Mouse (Mus musculus) midbrain, embryonic 15.5 days (tissue): ENCODE measurements at regions not wholly inside any gene's neighbourhood (a gene's known extent, or its start where the extent isn't known, plus 50 kb on each side); places are given as distances from the start of the nearest gene placed in this dataset.
A peak's percentile ranks its signal among the peaks of the same experiment; 100 is the strongest.

ENCODE experiments used
- ATAC-seq: fragments of 200-750 bp; cut with Nextera tagmentation; replicated peaks from 2 replicates; pipeline ENCODE4 v1.8.0; 2017; ENCODE audit warnings: moderate TSS enrichment
- H3K27ac ChIP-seq: fragments of 300-500 bp; sonication (generic); 2 replicates; pipeline ENCODE4 v1.5.1; 2015; ENCODE audit warnings: mild to moderate bottlenecking, inconsistent platforms
- H3K27me3 ChIP-seq: fragments of 300-500 bp; sonication (generic); replicated peaks from 2 replicates; pipeline ENCODE4 v1.6.1; 2015; ENCODE audit warnings: inconsistent platforms
- H3K36me3 ChIP-seq: fragments of 300-500 bp; sonication (generic); replicated peaks from 2 replicates; pipeline ENCODE4 v1.6.1; 2015; ENCODE audit warnings: inconsistent platforms
- H3K4me1 ChIP-seq: fragments of 300-500 bp; sonication (generic); 2 replicates; pipeline ENCODE4 v1.6.1; 2015; ENCODE audit warnings: inconsistent platforms
- H3K4me2 ChIP-seq: fragments of 300-500 bp; sonication (generic); 2 replicates; pipeline ENCODE4 v1.6.1; 2015; ENCODE audit warnings: inconsistent platforms, mild to moderate bottlenecking, moderate library complexity
- H3K4me3 ChIP-seq: fragments of 300-500 bp; sonication (generic); 2 replicates; pipeline ENCODE4 v1.5.1; 2015; ENCODE audit warnings: mild to moderate bottlenecking, inconsistent platforms
- H3K9ac ChIP-seq: fragments of 300-500 bp; sonication (generic); 2 replicates; pipeline ENCODE4 v1.6.1; 2015; ENCODE audit warnings: mild to moderate bottlenecking, inconsistent platforms
- H3K9me3 ChIP-seq: fragments of 300-500 bp; sonication (generic); 2 replicates; pipeline ENCODE4 v1.6.1; 2016; ENCODE audit warnings: inconsistent platforms
- WGBS: fragments of 180-500 bp; shearing (Covaris S2); methylation state at CpG from one replicate; pipeline ENCODE4 v1.1.7; 2015; ENCODE audit warnings: mixed read lengths; 5-methylcytosine and 5-hydroxymethylcytosine counted together

- Histone ChIP-seq H3K4me1 (no peaks in the 10 kb centered on the region), H3K4me3 (no peak overlapping the region), H3K9ac (no peak overlapping the region), H3K9me3 (no peaks in the 10 kb centered on the region), H3K27me3 (no peaks in the 10 kb centered on the region), H3K36me3 (no peaks in the 10 kb centered on the region), H3K4me2 (no peak overlapping the region), H3K27ac (no peak overlapping the region)
- no peak for ATAC-seq
- 88% methylated on average over 1 of the region's 1 CpGs for WGBS
These were observed 732.8 kb upstream of the Cited2 start for GRCm38 (mm10) chr10:16990227-16990626.

- H3K4me2 ChIP-seq: no peak overlapping the region
- H3K9ac ChIP-seq: no peak overlapping the region
- 86% methylated on average over 2 of the region's 2 CpGs for WGBS
- no peak overlapping the region for H3K4me3 ChIP-seq
- H3K27ac ChIP-seq: no peak overlapping the region
- H3K4me1 ChIP-seq: no peaks in the 10 kb centered on the region
- no peak for ATAC-seq
- no peaks in the 10 kb centered on the region for H3K9me3 ChIP-seq
- no peaks in the 10 kb centered on the region for H3K27me3 ChIP-seq
- no peaks in the 10 kb centered on the region for H3K36me3 ChIP-seq
These were observed 729.2 kb upstream of the Cited2 start for GRCm38 (mm10) chr10:16993789-16994188.

DNA sequence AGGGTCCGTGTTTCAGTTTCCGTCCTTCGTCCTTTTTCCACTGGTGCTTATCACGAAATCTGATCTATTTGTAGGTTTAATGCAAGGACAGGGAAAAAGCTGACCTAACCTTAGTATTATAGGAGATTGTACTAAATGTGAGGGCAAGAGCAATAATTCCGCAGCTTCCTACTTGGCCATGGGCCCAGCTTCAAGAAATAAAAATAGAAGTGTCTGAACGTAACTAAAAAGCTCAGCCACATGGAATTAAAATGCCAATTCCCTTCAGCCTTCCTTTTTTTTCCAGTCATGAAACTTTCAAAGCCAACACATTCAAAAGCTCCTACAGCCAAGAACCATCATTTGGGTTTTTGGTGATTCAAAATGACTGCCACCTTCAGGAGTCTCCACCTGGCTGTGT is 728.5 kb upstream of the Cited2 start:
- Histone ChIP-seq H3K27ac (no peak overlapping the region), H3K4me2 (no peak overlapping the region), H3K36me3 (no peaks in the 10 kb centered on the region), H3K9ac (no peak overlapping the region), H3K4me3 (no peak overlapping the region), H3K27me3 (no peaks in the 10 kb centered on the region), H3K9me3 (no peaks in the 10 kb centered on the region), H3K4me1 (no peaks in the 10 kb centered on the region)
- ATAC-seq: no peak
- 81% methylated on average over 6 of the region's 6 CpGs for WGBS

DNA sequence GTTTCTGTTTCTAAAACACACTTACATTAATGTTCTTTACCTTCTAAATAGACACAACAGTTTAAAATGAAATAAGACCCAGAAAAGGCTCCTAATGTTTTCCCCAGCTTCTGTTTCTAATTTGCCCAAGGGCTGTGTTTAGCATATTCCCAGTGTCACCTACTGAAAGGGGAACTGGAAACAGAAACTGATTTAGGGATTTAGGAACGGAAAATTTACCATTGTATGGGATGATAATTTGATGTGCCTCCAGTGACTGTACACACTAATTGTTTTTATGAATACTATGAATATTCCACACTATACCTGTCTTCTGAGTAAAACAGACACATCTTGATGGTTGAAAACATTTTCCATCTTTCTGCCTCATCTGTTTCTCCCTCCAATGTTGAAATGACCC is 728.0 kb upstream of the Cited2 start:
- H3K27me3 ChIP-seq: no peaks in the 10 kb centered on the region
- H3K36me3 ChIP-seq: no peaks in the 10 kb centered on the region
- no peaks in the 10 kb centered on the region for H3K4me1 ChIP-seq
- ATAC-seq: no peak
- H3K9ac ChIP-seq: no peak overlapping the region
- no peaks in the 10 kb centered on the region for H3K9me3 ChIP-seq
- 70% methylated on average over 1 of the region's 1 CpGs for WGBS
- no peak overlapping the region for H3K27ac ChIP-seq
- no peak overlapping the region for H3K4me3 ChIP-seq
- no peak overlapping the region for H3K4me2 ChIP-seq

GRCm38 (mm10) chr10:16996820-16997466 is 726.1 kb upstream of the Cited2 start:
- Histone ChIP-seq H3K27ac (no peak overlapping the region), H3K36me3 (no peaks in the 10 kb centered on the region), H3K4me3 (no peak overlapping the region), H3K4me2 (no peak overlapping the region), H3K9me3 (no peaks in the 10 kb centered on the region), H3K9ac (no peak overlapping the region), H3K27me3 (no peaks in the 10 kb centered on the region), H3K4me1 (no peaks in the 10 kb centered on the region)
- 82% methylated on average over 6 of the region's 6 CpGs for WGBS
- no peak for ATAC-seq

DNA sequence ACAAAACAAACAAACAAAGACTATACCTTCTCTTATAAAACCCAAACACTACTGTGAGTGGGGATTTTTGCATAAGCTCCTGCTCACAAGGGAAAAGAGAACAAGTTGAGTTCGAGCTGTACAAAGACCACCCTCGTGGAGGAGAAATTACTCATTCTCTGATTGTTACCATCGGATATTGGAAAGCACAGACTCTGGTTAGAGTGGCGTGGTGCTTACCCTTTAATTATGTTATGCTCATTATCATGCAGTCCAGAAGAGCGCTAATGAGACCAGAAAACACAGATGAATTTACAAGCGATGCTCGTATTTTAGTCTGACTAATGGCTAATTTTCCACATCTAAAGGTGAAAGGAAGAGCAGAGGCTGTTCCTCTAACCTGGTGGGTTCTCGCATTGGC is 721.7 kb upstream of the Cited2 start:
- ATAC-seq: 0 out of 2 replicates have a peak, but pooled peaks have one; percentile 39

GRCm38 (mm10) chr10:17003123-17003849 is 719.7 kb upstream of the Cited2 start:
- 60% methylated on average over 4 of the region's 4 CpGs for WGBS
- no peak for ATAC-seq
- no peak overlapping the region for H3K9ac ChIP-seq
- H3K4me3 ChIP-seq: no peak overlapping the region
- no peaks in the 10 kb centered on the region for H3K36me3 ChIP-seq
- no peak overlapping the region for H3K4me2 ChIP-seq
- no peaks in the 10 kb centered on the region for H3K4me1 ChIP-seq
- H3K9me3 ChIP-seq: no peaks in the 10 kb centered on the region
- no peaks in the 10 kb centered on the region for H3K27me3 ChIP-seq
- H3K27ac ChIP-seq: no peak overlapping the region

More for the DNA sequence above, 721.7 kb upstream of the Cited2 start:
- Histone ChIP-seq H3K4me2 (no peak overlapping the region), H3K36me3 (no peaks in the 10 kb centered on the region), H3K9ac (no peak overlapping the region), H3K9me3 (no peaks in the 10 kb centered on the region), H3K4me3 (no peak overlapping the region), H3K27me3 (no peaks in the 10 kb centered on the region), H3K4me1 (no peaks in the 10 kb centered on the region), H3K27ac (no peak overlapping the region)
- WGBS: 50% methylated on average over 8 of the region's 8 CpGs

GRCm38 (mm10) chr10:17008683-17009082 is 714.3 kb upstream of the Cited2 start:
- H3K4me1 ChIP-seq: no peaks in the 10 kb centered on the region
- no peak overlapping the region for H3K4me2 ChIP-seq
- no peaks in the 10 kb centered on the region for H3K36me3 ChIP-seq
- no peak overlapping the region for H3K27ac ChIP-seq
- H3K9me3 ChIP-seq: no peaks in the 10 kb centered on the region
- ATAC-seq: no peak
- H3K9ac ChIP-seq: no peak overlapping the region
- H3K4me3 ChIP-seq: no peak overlapping the region
- H3K27me3 ChIP-seq: no peaks in the 10 kb centered on the region
- 63% methylated on average over 4 of the region's 4 CpGs for WGBS

DNA sequence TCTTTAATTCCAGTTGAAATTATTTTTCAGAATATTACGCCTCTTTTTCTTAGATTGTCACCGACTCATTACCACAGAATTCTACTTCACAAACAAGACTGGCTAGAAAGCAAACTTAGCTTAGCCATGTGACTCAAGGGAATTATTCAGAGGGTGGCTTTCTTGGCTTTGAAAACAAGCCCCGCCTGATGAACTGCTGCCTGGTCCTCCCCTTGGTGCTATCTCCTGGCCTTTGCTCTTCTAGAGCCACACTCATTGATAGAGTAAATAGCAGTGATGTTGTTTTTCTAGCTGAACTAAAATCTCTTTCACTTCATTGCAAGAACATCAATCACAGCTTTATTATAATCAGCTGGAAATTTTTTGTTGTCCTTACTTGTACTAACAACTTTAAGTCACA is 713.0 kb upstream of the Cited2 start:
- Histone ChIP-seq H3K36me3 (no peaks in the 10 kb centered on the region), H3K9me3 (no peaks in the 10 kb centered on the region), H3K27me3 (no peaks in the 10 kb centered on the region), H3K9ac (no peak overlapping the region), H3K4me1 (no peaks in the 10 kb centered on the region), H3K27ac (no peak overlapping the region), H3K4me3 (no peak overlapping the region), H3K4me2 (no peak overlapping the region)
- ATAC-seq: no peak
- WGBS: 88% methylated on average over 3 of the region's 3 CpGs

- no peak overlapping the region for H3K4me2 ChIP-seq
- no peak overlapping the region for H3K27ac ChIP-seq
- no peaks in the 10 kb centered on the region for H3K36me3 ChIP-seq
- H3K4me3 ChIP-seq: no peak overlapping the region
- 86% methylated on average over 2 of the region's 2 CpGs for WGBS
- no peaks in the 10 kb centered on the region for H3K4me1 ChIP-seq
- no peak for ATAC-seq
- H3K27me3 ChIP-seq: no peaks in the 10 kb centered on the region
- no peak overlapping the region for H3K9ac ChIP-seq
- no peaks in the 10 kb centered on the region for H3K9me3 ChIP-seq
These were observed 711.1 kb upstream of the Cited2 start for GRCm38 (mm10) chr10:17011876-17012275.

DNA sequence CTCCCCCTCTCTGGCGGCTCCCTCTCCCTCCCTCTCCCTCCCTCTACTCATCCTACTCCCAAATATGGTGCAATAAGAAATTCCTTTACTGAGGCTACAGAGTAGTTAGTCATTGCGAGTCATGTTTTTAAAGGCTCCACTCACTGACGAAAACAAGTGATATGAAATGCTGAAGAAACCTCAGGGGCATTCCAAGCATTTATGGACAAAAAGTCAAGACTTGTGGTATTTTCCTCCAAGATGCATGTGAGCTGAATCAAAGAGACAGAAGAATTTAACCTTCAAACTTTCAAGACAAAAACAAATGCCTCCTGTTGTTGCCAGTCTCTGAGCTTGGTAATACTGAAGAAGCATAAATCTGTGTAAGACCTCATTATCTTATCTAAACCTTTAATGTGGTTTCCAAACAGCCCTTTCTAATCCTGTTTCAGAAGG is 710.5 kb upstream of the Cited2 start:
- Histone ChIP-seq H3K4me3 (no peak overlapping the region), H3K4me1 (no peaks in the 10 kb centered on the region), H3K36me3 (no peaks in the 10 kb centered on the region), H3K27ac (no peak overlapping the region), H3K4me2 (no peak overlapping the region), H3K27me3 (no peaks in the 10 kb centered on the region), H3K9ac (no peak overlapping the region), H3K9me3 (no peaks in the 10 kb centered on the region)
- ATAC-seq: no peak
- 84% methylated on average over 3 of the region's 3 CpGs for WGBS

- H3K27me3 ChIP-seq: no peaks in the 10 kb centered on the region
- no peak for ATAC-seq
- no peaks in the 10 kb centered on the region for H3K36me3 ChIP-seq
- H3K27ac ChIP-seq: no peak overlapping the region
- no peak overlapping the region for H3K4me3 ChIP-seq
- no peak overlapping the region for H3K4me2 ChIP-seq
- 89% methylated on average over 3 of the region's 3 CpGs for WGBS
- H3K4me1 ChIP-seq: no peaks in the 10 kb centered on the region
- H3K9ac ChIP-seq: no peak overlapping the region
- H3K9me3 ChIP-seq: no peaks in the 10 kb centered on the region
These were observed 708.2 kb upstream of the Cited2 start for GRCm38 (mm10) chr10:17014826-17015225.

DNA sequence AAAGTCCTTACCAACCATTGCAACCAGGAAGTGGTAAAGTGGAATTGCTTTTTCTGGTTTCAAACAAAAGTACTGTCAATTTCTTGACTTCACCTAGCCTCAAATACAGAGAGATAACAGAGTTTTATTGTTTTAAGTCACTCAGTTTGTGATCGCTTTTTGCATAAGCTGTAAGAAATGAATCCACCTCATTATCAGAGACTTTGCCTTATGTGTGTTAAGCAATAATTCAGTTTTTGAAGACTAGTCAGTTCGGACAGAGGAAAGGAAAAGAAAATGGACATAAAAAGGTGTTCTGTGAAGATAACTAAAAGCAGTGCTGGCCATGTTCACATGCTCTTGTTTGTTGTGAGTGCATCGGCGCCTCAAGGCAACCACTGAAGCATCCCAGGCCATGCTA is 706.2 kb upstream of the Cited2 start:
- Histone ChIP-seq H3K27ac (no peak overlapping the region), H3K36me3 (no peaks in the 10 kb centered on the region), H3K9me3 (no peaks in the 10 kb centered on the region), H3K4me1 (no peaks in the 10 kb centered on the region), H3K9ac (no peak overlapping the region), H3K27me3 (no peaks in the 10 kb centered on the region), H3K4me3 (no peak overlapping the region), H3K4me2 (no peak overlapping the region)
- no peak for ATAC-seq
- WGBS: 77% methylated on average over 4 of the region's 4 CpGs
